Mouse (Mus musculus): ENCODE measurements around the gene Phldb3.

Gene Phldb3

DNA sequence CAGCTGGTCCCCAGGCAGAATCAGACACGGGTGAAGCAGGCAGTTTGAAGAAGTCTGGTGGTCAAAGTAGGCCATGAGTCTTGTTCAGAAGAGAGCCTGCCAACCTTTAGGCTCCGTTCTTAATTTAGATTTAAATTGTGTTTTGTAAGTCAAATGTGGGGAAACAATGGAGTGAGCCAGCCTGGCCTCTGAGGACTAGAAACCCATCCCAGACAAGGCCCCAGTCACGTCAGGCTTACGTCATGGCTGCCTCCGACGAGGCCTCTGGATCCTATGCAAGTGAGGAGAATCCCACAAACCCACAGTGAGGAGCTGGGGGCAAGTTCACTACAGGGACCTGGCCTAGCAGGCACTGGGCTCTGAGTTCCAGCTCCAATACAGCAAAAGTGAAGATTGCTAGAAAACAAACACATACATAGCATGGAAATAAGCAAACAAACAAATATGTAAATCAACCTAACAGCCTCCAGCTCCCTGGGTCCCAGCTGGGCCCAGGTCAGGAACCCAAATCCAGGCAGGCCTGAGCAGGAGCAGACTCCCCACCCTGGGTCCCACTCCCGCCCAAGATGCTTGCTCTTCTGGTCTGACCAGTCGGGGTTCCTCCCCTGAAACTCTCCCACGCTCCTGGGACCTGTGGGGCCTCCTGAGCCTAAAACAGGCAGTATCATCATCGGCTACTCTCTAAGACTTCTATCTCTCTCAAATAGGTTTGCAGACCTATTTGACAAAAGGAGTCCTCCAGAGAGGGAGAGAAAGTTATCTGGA is 19.7 kb downstream of the Phldb3 start:
- peak; percentile 46 for DNase-seq (ENCODE audit: low spot score)

DNA sequence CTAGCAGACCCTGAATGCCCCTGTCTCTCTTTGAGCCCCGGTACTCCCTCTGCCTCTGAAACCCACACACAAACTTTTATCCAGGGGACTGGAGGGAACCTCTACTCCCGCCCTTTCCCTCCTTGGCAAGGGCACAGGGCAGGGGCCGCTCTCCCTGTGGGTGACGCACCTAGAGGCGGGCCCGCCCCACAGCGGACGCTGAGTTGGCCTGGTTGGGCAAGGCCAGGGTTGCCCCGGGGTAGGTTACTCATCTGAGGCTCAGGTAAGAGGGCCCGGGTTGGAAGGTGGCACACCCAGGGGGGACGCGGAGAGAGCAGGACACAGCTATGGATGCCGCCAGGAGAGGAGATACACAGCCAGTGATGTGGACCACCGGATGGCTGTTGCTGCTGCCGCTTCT is 25.7 kb downstream of the Phldb3 start, which contains the start of gene Lypd3:
TSS of gene Lypd3 (plus strand) at position 287 of the 400 bp plus-strand sequence.
- DNase-seq (ENCODE audit: low spot score), result peak; percentile 34

DNA sequence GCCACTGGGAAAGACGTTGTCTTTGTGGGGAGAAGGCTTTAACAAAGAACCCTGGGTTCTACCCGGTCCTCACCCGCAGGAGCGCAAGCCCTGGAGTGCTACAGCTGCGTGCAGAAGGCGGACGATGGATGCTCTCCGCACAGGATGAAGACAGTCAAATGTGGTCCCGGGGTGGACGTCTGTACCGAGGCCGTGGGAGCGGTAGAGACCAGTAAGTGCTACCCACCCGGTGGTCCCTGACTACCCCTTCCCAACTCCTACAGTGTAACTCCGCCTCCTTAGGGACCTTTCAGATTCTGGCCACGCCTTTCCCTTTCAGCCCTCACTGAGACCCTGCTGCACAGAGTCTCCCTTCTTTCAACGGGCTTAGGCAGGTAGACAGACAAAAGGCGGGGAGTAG is 26.5 kb downstream of the Phldb3 start:
- no peak for DNase-seq (ENCODE audit: low spot score)

DNA sequence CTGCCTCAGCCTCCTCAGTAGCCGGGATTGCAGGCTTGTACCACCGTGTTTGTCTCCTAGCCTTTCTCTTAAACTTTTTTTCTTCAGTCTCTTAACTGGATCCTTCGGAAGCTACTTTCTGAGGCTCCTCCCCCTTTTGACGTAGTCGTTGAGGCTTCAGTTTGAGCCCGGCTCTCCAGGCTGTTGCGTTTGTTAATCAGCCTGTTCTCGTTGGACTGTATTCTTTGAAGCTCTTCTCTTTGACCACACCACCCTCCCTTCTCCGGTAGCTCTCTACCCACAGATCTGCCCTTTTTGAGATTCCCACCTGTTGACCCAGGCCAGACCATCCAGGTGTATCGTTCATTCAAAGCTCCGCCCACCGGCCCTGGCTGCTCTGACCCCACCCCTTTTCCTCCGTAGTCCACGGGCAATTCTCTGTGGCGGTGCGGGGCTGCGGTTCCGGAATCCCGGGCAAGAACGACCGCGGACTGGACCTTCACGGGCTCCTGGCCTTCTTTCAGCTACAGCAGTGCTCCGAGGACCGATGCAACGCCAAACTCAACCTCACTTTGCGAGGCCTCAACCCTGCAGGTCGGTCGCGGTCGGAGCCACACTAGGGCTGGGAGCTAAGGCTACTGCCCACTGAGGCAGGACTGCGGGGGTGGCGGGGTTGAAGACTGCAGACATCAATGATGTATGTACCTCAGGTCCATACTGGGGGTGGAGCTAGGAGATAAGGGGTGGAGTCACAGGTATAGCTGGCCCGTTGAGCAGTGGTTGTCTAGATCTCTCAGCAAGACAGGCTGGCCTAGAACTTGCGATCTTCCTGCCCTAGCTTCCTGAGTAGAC is 27.7 kb downstream of the Phldb3 start:
- DNase-seq (ENCODE audit: low spot score), result no peak

GRCm38 (mm10) chr7:24640450-24640849 is 29.9 kb downstream of the Phldb3 start:
- DNase-seq (ENCODE audit: low spot score), result no peak

- DNase-seq (ENCODE audit: low spot score), result no peak
These were observed 31.9 kb downstream of the Phldb3 start for GRCm38 (mm10) chr7:24642491-24642890.

DNA sequence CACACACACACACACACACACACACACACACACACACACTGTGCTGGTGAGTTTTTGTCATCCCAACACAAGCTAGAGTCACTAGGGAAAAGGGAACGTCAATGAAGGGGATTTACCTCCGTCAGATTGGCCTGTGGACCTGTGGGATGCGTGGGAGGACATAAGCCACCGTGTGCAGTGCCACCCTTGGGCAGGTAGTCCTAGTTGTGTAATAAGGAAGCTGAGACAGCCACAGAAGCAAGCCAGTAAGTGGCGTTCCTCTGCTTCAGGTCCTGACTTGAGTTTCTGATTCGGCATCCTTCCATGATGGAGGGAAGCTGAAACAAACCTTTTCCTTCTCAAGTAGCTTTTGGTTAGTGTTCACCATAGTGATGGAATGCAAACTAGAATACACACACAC is 33.9 kb downstream of the Phldb3 start:
- DNase-seq (ENCODE audit: low spot score), result no peak

DNA sequence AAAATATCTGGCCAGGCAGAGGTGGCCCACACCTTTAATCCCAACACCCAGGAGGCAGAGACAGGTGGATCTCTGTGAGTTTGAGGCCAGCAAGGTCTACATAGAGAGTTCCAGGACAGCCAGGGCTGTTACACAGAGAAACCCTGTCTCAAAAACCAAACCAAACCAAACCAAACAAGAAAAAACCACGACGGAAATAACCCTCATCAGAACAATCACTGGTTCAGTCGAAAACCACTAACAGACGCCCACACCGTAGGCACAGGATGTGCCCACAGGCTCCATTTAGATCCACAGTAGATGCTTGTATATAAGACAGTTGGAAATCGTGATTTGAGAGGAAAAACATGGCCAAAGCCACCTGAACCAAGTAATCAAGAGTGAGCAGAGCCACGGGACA is 34.4 kb downstream of the Phldb3 start:
- DNase-seq (ENCODE audit: low spot score), result no peak

DNA sequence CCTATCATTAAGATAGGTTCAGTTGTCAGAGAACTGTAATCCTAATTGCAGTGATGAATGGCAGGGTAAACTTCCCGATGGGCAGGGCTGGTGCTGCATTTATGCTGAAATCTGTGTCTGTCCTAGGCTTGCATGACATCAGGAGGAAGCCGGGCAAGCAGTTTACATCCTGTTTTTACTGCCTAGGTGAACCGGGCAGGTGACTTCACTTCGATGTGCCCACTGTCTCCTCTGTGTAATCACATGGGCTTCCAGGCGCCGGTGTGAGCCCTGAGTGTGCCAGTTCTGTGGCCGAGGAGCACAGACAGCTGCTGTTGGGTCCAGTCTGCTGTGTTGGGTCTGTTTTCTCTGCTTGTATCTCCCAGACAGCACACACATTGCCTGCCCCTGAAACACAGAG is 35.9 kb downstream of the Phldb3 start:
- no peak for DNase-seq (ENCODE audit: low spot score)

- peak; percentile 61 for DNase-seq (ENCODE audit: low spot score)
These were observed 43.1 kb downstream of the Phldb3 start for GRCm38 (mm10) chr7:24653681-24654080.

- DNase-seq (ENCODE audit: low spot score), result no peak
These were observed 49.3 kb downstream of the Phldb3 start for GRCm38 (mm10) chr7:24659737-24660357.

DNA sequence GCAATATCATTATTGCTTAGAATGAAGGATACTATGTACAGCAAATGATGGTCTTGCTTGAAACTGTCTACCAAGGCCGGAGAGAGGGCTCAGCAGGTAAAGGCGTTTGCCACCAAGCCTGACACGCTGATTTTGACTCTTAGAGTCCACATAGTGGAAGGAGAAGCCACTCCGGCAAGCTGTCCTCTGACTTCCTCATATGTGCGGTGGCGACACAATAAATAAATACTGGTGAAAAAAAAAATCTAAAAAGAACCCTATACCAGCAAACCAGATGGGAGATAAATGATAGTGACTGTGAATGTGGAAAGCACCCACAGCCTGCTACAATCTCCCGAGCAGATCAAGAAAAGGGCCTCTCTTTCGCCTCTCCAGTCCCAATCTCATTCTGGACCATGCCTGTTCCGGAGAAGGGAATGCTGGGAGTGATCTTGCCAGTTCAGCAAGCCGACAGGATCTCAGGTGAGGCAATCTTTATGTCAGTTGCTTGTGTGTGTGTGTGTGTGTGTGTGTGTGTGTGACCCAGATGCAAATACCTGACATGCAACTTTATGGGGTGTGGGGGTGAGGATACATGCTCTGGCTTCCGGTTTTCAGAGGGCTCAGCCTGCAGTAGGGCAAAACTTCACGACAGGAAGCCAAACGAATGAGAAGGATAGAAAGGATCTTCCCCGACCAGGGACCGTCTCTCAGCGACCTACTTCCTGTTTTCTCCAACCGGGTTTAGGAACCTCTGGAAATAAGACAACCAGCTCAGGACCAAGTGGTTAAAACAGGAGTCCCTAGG is 50.7 kb downstream of the Phldb3 start:
- no peak for DNase-seq (ENCODE audit: low spot score)

- peak; percentile 68 for DNase-seq (ENCODE audit: low spot score)
These were observed 52.0 kb downstream of the Phldb3 start for GRCm38 (mm10) chr7:24662575-24662974.

GRCm38 (mm10) chr7:24664301-24664700 is 53.7 kb downstream of the Phldb3 start:
- no peak for DNase-seq (ENCODE audit: low spot score)

DNA sequence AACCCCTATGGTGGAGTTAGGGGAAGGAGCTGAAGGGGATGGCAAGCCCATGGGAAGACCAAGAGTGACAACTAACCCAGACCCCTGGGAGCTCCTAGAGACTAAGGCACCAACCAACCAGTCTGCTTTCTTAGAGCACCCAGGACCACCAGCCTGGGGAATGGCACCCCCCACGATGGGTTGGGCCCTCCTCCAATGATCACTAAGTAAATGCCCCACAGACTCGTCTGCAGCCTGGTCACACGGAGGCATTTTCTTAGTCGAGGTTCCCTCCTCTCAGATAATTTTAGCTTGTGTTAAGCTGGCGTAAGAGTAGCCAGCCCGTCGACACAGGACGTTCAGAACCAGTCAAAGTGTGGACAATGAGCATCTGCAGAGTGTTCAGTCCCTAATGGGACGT is 54.4 kb downstream of the Phldb3 start:
- DNase-seq (ENCODE audit: low spot score), result no peak

GRCm38 (mm10) chr7:24671944-24672439 is 61.4 kb downstream of the Phldb3 start:
- no peak for DNase-seq (ENCODE audit: low spot score)

- no peak for DNase-seq (ENCODE audit: low spot score)
These were observed 66.0 kb downstream of the Phldb3 start, which contains the start of gene Tex101 for GRCm38 (mm10) chr7:24676575-24676974. Gene Tex101 (minus strand): TSS chr7:24676675.

All from urinary bladder, postnatal 25 days (tissue).